Mouse (Mus musculus) liver, embryonic 11.5 days (tissue): ENCODE results near the gene Gpr4. TPM values are rescaled to one million over a fixed set of nuclear protein-coding genes. Genes with fewer than 3 reads are reported as not detected.

ENCODE experiments used
- ATAC-seq: fragments of 200-750 bp; cut with Nextera tagmentation; replicated peaks from 2 replicates; pipeline ENCODE4 v1.8.0; 2017; ENCODE audit warnings: moderate number of reproducible peaks, mild to moderate bottlenecking, moderate TSS enrichment, moderate library complexity; ENCODE audit not compliant: low FRiP score
- DNase-seq: peaks from one replicate; pipeline ENCODE4 v3.0.0-alpha.2; 2017; ENCODE audit warnings: low spot score
- H3K27ac ChIP-seq: fragments of 300-500 bp; sonication (generic); 2 replicates; pipeline ENCODE4 v1.5.1; 2014; ENCODE audit warnings: mild to moderate bottlenecking, low read depth, low read length, control low read depth
- H3K27me3 ChIP-seq: fragments of 300-500 bp; sonication (generic); replicated peaks from 2 replicates; pipeline ENCODE4 v1.6.1; 2014; ENCODE audit warnings: low read length, mixed read lengths; ENCODE audit not compliant: control insufficient read depth, insufficient read depth
- H3K36me3 ChIP-seq: fragments of 300-500 bp; sonication (generic); 2 replicates; pipeline ENCODE4 v1.6.1; 2014; ENCODE audit warnings: mild to moderate bottlenecking, low read length, moderate library complexity, mixed read lengths; ENCODE audit not compliant: control insufficient read depth, insufficient read depth
- H3K4me1 ChIP-seq: fragments of 300-500 bp; sonication (generic); replicated peaks from 2 replicates; pipeline ENCODE4 v1.6.1; 2014; ENCODE audit warnings: low read length, mixed read lengths; ENCODE audit not compliant: control insufficient read depth, insufficient read depth
- H3K4me2 ChIP-seq: fragments of 300-500 bp; sonication (generic); 2 replicates; pipeline ENCODE4 v1.6.1; 2014; ENCODE audit warnings: mild to moderate bottlenecking, control low read depth, moderate library complexity
- H3K4me3 ChIP-seq: fragments of 300-500 bp; sonication (generic); 2 replicates; pipeline ENCODE4 v1.5.1; 2014; ENCODE audit warnings: low read depth, low read length, control low read depth
- H3K9ac ChIP-seq: fragments of 300-500 bp; sonication (generic); 2 replicates; pipeline ENCODE4 v1.6.1; 2014; ENCODE audit warnings: low read depth, low read length, control low read depth
- H3K9me3 ChIP-seq: fragments of 300-500 bp; sonication (generic); 2 replicates; pipeline ENCODE4 v1.6.1; 2016; ENCODE audit warnings: low read length, inconsistent platforms, mixed read lengths; ENCODE audit not compliant: control insufficient read depth
- WGBS: fragments of 180-500 bp; shearing (Covaris S2); extraction: QIAGEN DNeasy Blood & Tissue Kit; methylation state at CpG from one replicate; pipeline ENCODE4 v1.1.7; 2014; 5-methylcytosine and 5-hydroxymethylcytosine counted together
- polyA plus RNA-seq: library from polyadenylated mRNA; unstranded; fragments of >200 nt; fragmentation: Nextera tagmentation; extraction: Ambion mirVana; gene quantifications from 2 replicates; pipeline ENCODE4 v1.2.1, GENCODE M21; 2014

The Gpr4 gene
- polyA plus RNA-seq, 1 experiment from 2014 or later, result 1.9 TPM

DNA sequence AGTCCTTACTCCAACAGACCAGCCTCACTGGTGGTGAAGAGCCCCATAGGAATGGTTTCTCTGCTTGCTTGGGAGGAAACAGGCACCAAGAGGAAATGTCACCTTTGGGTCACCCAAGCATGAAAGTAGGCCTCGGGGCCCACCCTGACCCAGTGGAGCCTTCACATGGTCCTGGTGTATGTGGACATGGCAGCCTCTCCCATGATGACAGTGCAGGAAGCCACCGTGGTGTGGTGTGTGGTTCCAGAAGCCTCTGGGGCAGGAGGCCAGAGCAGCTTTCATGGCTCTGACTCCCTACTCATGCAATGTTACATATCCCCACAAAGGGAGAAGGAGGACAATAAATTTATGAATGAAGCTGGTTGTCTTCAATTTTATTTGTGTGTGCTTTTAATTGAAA lies 35.2 kb downstream of the Gpr4 start:
- Histone ChIP-seq H3K4me2 (no peak overlapping the region), H3K9me3 (no peaks in the 10 kb centered on the region), H3K9ac (0 out of 2 replicates have a peak overlapping the region, but pooled peaks have one; percentile 15), H3K27me3 (no peaks in the 10 kb centered on the region), H3K4me1 (peaks cover 13% of the 10 kb centered on the region), H3K36me3 (peaks cover 12% of the 10 kb centered on the region; the same call in 1 of the 2 replicates), H3K4me3 (no peak overlapping the region), H3K27ac (peak overlapping the region; percentile 60)
- WGBS, result 85% methylated on average over 2 of the region's 2 CpGs
- no peak for ATAC-seq
- no peak for DNase-seq

DNA sequence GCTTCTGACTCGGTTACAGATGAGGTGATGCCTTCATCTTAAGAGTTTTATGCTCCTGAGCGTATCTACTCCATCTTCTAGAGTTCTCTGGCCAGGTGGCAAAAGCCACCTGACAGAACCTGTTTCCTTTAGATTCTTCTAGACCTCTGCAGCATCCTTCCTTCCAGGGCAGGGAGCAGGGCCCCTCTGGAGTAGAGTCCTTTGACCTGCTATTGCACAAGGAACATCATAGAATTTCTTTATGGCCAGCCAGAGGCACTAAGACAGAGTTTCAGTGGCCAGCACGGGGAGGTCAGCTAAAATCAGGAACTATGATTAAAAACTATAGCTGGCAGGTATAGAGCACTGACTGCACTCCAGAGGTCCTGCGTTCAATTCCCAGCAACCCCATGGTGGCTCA lies 39.7 kb downstream of the Gpr4 start:
- 75% methylated on average over 4 of the region's 4 CpGs for WGBS
- Histone ChIP-seq H3K27me3 (no peaks in the 10 kb centered on the region), H3K4me3 (no peak overlapping the region), H3K36me3 (peaks cover 11% of the 10 kb centered on the region; the same call in 1 of the 2 replicates), H3K27ac (no peak overlapping the region), H3K9me3 (no peaks in the 10 kb centered on the region), H3K4me2 (no peak overlapping the region), H3K9ac (no peak overlapping the region), H3K4me1 (peaks cover 8% of the 10 kb centered on the region)
- DNase-seq, result no peak
- ATAC-seq, result no peak

DNA sequence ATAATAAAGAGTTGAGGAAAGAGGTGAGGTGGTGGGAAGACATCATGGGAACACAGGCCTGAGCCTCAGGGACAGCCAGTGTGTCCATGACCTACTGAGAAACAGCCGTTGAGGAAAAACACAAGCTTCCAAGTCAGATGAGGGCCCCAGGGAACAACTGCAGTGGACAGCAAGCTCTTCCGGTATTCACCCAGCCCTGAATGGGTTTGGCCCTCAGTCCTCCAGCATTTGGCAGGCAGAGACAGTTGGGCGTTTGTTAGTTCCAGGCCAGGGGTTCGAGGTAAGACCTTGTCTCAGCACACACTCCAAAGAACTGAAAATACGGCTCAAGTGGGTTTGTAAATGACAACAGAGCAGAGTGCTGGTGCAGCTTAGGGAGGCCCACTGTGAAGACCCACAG lies 41.1 kb downstream of the Gpr4 start:
- ATAC-seq (no peak), DNase-seq (no peak)
- Histone ChIP-seq H3K4me1 (peaks cover 11% of the 10 kb centered on the region), H3K4me3 (no peak overlapping the region), H3K9ac (no peak overlapping the region), H3K27me3 (no peaks in the 10 kb centered on the region), H3K36me3 (peaks cover 15% of the 10 kb centered on the region; the same call in 1 of the 2 replicates), H3K9me3 (no peaks in the 10 kb centered on the region), H3K4me2 (no peak overlapping the region), H3K27ac (no peak overlapping the region; the same call in 1 of the 2 replicates)
- WGBS, result 67% methylated on average over 5 of the region's 5 CpGs

DNA sequence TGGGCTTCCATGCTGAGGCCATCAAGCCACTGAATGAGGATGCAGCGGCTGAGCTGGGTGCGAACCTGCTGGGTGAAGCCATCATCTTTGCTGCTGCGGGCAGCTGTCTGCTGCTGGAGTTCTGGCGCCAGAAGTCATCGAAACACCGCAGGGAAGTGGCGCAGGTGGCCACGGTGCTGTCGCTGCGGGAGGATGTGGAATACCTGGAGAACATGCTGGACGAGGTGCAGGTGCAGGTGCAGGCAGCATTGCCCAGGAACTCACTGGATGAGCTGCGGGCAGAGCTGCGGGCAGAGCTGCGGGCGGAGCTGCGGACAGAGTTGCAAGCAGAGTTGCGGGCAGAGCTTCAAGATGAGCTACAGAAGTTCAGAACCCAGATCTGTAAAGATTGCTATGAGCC lies 43.1 kb downstream of the Gpr4 start:
- peaks cover 25% of the 10 kb centered on the region for H3K36me3 ChIP-seq
- no peak overlapping the region for H3K4me3 ChIP-seq
- no peak overlapping the region for H3K27ac ChIP-seq

DNA sequence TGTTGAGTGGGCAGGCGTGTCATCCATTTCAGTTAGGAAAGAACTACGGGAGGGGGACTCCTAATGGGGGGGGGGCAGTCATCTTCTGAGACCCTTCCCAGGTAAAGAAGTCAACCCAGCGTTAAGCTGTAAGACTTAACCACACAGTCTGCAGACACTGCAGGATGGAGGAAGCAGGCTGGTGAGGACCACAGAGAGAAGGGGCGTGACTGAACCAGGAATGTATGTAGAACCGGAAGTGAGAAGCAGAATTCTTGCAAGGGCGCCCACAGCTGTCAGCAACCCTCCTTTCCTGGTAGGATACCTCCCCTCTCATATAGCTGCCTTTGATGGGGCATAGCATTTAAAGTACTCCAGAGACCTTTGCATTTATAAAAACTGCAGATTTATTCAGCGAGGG lies 44.2 kb downstream of the Gpr4 start:
- H3K36me3 ChIP-seq, result peaks cover 29% of the 10 kb centered on the region
- no peak overlapping the region for H3K4me3 ChIP-seq
- no peak overlapping the region for H3K4me2 ChIP-seq
- no peak overlapping the region for H3K27ac ChIP-seq
- ATAC-seq (no peak), DNase-seq (no peak)
- H3K9me3 ChIP-seq, result no peaks in the 10 kb centered on the region
- peaks cover 11% of the 10 kb centered on the region for H3K4me1 ChIP-seq
- WGBS, result 75% methylated on average over 7 of the region's 7 CpGs
- no peaks in the 10 kb centered on the region for H3K27me3 ChIP-seq
- no peak overlapping the region for H3K9ac ChIP-seq

More for the DNA sequence above, 43.1 kb downstream of the Gpr4 start:
- Histone ChIP-seq H3K9ac (no peak overlapping the region), H3K4me1 (peaks cover 11% of the 10 kb centered on the region), H3K9me3 (no peaks in the 10 kb centered on the region), H3K4me2 (no peak overlapping the region), H3K27me3 (no peaks in the 10 kb centered on the region)
- DNase-seq (no peak), ATAC-seq (no peak)
- 86% methylated on average over 17 of the region's 17 CpGs for WGBS

DNA sequence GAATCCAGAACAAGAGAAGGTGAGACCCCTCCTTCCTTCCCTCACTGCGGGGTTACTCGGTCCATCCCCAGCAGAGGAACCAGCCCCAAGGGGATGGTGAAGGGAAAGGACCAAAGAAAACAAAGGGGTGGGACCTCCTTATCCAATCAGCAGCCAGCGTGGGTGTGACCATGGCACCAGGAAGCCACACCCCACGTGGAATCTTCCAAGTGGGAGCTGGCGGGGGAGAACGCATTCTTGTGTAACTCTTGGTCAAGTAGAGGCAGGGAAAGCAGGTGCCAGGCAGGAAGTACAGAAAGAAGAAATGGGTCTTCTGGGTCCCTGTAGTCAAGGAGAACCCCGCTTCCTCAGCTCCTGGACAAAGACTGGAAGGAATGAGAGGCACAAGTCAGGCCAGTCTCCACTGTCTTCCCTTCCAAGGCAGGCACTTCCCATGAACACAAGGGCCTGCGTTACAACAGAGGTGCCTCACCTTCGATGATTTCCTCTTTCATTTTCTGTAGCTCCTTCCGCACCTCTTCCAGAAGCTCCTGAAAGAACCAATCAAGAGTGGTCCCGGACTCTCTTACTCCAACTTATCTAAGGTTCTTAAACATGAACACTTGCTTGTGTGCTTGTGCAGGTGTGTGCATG lies 45.2 kb downstream of the Gpr4 start:
- Histone ChIP-seq H3K9ac (no peak overlapping the region), H3K4me3 (no peak overlapping the region), H3K4me2 (peak overlapping the region; percentile 43), H3K9me3 (no peaks in the 10 kb centered on the region), H3K27me3 (no peaks in the 10 kb centered on the region), H3K27ac (peak overlapping the region; percentile 46; the same call in 1 of the 2 replicates), H3K36me3 (peaks cover 37% of the 10 kb centered on the region), H3K4me1 (peaks cover 11% of the 10 kb centered on the region)
- DNase-seq, result peak; percentile 67
- ATAC-seq, result peak; percentile 91
- 34% methylated on average over 11 of the region's 11 CpGs for WGBS

DNA sequence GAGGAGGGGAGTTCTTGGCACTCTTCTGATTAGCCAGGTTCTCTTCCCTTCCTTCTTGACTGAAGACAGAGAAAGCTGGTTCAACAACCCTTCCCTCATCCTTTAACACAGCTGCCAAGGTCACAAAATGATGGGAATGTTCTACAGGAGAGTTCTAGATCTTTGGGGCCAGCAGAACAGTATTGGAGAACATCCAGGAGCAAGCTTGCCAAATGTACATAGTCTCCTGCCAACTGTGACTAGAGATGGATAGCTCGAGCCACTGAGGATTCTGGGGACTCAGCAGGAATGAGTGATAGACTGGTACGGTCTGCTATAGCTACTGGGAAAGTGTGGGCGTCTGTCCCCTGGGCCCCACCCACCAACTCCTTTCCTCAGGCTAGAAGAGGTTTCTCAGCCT lies 46.0 kb downstream of the Gpr4 start:
- WGBS, result 73% methylated on average over 3 of the region's 3 CpGs
- peaks cover 41% of the 10 kb centered on the region for H3K36me3 ChIP-seq
- peak overlapping the region; percentile 19; the same call in 1 of the 2 replicates for H3K27ac ChIP-seq
- no peaks in the 10 kb centered on the region for H3K27me3 ChIP-seq
- no peaks in the 10 kb centered on the region for H3K9me3 ChIP-seq
- no peak for ATAC-seq
- no peak for DNase-seq
- H3K4me1 ChIP-seq, result peaks cover 11% of the 10 kb centered on the region
- no peak overlapping the region for H3K4me3 ChIP-seq
- peak overlapping the region; percentile 43 for H3K4me2 ChIP-seq
- H3K9ac ChIP-seq, result no peak overlapping the region

DNA sequence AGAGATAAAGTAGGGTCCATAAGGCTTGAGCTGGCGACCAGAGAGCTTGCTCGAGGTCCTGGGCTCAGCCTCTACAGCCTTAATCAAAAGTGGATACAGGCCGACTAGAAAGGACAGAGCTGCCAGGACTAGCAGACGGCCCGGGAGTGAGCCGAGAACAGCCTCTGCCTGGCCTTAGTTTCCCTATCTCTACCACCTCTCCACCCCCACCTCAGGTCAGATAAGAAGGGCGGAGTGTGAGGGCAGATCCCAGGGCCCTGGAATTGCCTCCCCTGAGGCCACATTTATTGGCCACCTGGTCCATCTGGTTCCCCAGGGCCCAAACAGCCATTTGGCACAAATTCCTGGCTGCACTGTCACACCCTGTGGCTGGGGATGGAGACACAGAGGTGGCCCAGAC lies 52.8 kb downstream of the Gpr4 start:
- Histone ChIP-seq H3K36me3 (peaks cover 40% of the 10 kb centered on the region), H3K27me3 (no peaks in the 10 kb centered on the region), H3K27ac (peak overlapping the region; percentile 51), H3K9me3 (no peaks in the 10 kb centered on the region), H3K4me3 (peak overlapping the region; percentile 16; the same call in 1 of the 2 replicates), H3K4me1 (peaks cover 52% of the 10 kb centered on the region), H3K4me2 (peak overlapping the region; percentile 53), H3K9ac (peak overlapping the region; percentile 1)
- DNase-seq, result no peak
- ATAC-seq, result peak; percentile 79
- 23% methylated on average over 7 of the region's 7 CpGs for WGBS
